Mouse (Mus musculus) neural tube, embryonic 11.5 days (tissue): ENCODE measurements around the gene Eri2. TPM values are rescaled to one million over a fixed set of nuclear protein-coding genes. Genes with fewer than 3 reads are reported as not detected.
"Not testable (repeated sequence)": the region's sequence is repeated elsewhere in the genome, so short reads cannot be mapped to it uniquely, and the experiment has no call there.

Experiments used
- ATAC-seq: fragments of 200-750 bp; cut with Nextera tagmentation; 2 replicates; pipeline ENCODE4 v1.8.0; 2017; ENCODE audit warnings: moderate number of reproducible peaks, mild to moderate bottlenecking, moderate TSS enrichment, moderate library complexity; ENCODE audit not compliant: insufficient read depth, low FRiP score, low TSS enrichment
- DNase-seq: peaks from one replicate; pipeline ENCODE4 v3.0.0-alpha.2; 2015; ENCODE audit warnings: low spot score
- H3K27ac ChIP-seq: fragments of 300-500 bp; sonication (generic); 2 replicates; pipeline ENCODE4 v1.5.1; 2014; ENCODE audit warnings: low read depth, mild to moderate bottlenecking, low read length
- H3K27me3 ChIP-seq: fragments of 300-500 bp; sonication (generic); 2 replicates; pipeline ENCODE4 v1.6.1; 2014; ENCODE audit warnings: mild to moderate bottlenecking, low read length, mixed read lengths; ENCODE audit not compliant: control insufficient read depth, insufficient read depth
- H3K36me3 ChIP-seq: fragments of 300-500 bp; sonication (generic); 2 replicates; pipeline ENCODE4 v1.6.1; 2014; ENCODE audit warnings: mild to moderate bottlenecking, low read length, moderate library complexity, mixed read lengths; ENCODE audit not compliant: control insufficient read depth, insufficient read depth
- H3K4me1 ChIP-seq: fragments of 300-500 bp; sonication (generic); 2 replicates; pipeline ENCODE4 v1.6.1; 2014; ENCODE audit warnings: low read length, mixed read lengths; ENCODE audit not compliant: control insufficient read depth, insufficient read depth
- H3K4me2 ChIP-seq: fragments of 300-500 bp; sonication (generic); 2 replicates; pipeline ENCODE4 v1.6.1; 2014; ENCODE audit warnings: low read depth, mild to moderate bottlenecking, moderate library complexity
- H3K4me3 ChIP-seq: fragments of 300-500 bp; sonication (generic); 2 replicates; pipeline ENCODE4 v1.5.1; 2014; ENCODE audit warnings: low read depth, low read length
- H3K9ac ChIP-seq: fragments of 300-500 bp; sonication (generic); 2 replicates; pipeline ENCODE4 v1.6.1; 2014; ENCODE audit warnings: mild to moderate bottlenecking, low read length
- H3K9me3 ChIP-seq: fragments of 300-500 bp; sonication (generic); 2 replicates; pipeline ENCODE4 v1.6.1; 2016; ENCODE audit warnings: low read length; ENCODE audit not compliant: control insufficient read depth
- WGBS: fragments of 180-500 bp; shearing (Covaris S2); extraction: QIAGEN DNeasy Blood & Tissue Kit; methylation state at CpG from one replicate; pipeline ENCODE4 v1.1.7; 2014; 5-methylcytosine and 5-hydroxymethylcytosine counted together
- polyA plus RNA-seq: library from polyadenylated mRNA; unstranded; fragments of >200 nt; fragmentation: Nextera tagmentation; extraction: Ambion mirVana; gene quantifications from 2 replicates; pipeline ENCODE4 v1.2.1, GENCODE M21; 2014

Gene Eri2
- polyA plus RNA-seq, 1 experiment from 2014 or later: 33.2 TPM

GRCm38 (mm10) chr7:119760527-119760951, 33.3 kb downstream of the Eri2 start, which contains the start of gene Acsm3:
Acsm3 (plus strand) TSS chr7:119760923.
- ATAC-seq: no peak
- Histone ChIP-seq H3K4me2 (no peak within 1 kb of the TSS), H3K9ac (no peak within 1 kb of the TSS), H3K4me3 (no peak within 1 kb of the TSS), H3K4me1 (no peaks in the 10 kb centered on the region), H3K36me3 (no peaks in the 10 kb centered on the region), H3K27ac (no peak within 1 kb of the TSS), H3K9me3 (no peaks in the 10 kb centered on the region), H3K27me3 (no peaks in the 10 kb centered on the region)
- 69% methylated on average over 11 of the region's 11 CpGs for WGBS
- no peak for DNase-seq

GRCm38 (mm10) chr7:119753696-119754095, 40.2 kb downstream of the Eri2 start:
- H3K4me3 ChIP-seq: no peak overlapping the region
- no peaks in the 10 kb centered on the region for H3K4me1 ChIP-seq
- DNase-seq: no peak
- no peaks in the 10 kb centered on the region for H3K9me3 ChIP-seq
- no peak overlapping the region for H3K4me2 ChIP-seq
- H3K9ac ChIP-seq: no peak overlapping the region
- no peak overlapping the region for H3K27ac ChIP-seq
- ATAC-seq: no peak
- no peaks in the 10 kb centered on the region for H3K36me3 ChIP-seq
- H3K27me3 ChIP-seq: no peaks in the 10 kb centered on the region
- 91% methylated on average over 1 of the region's 1 CpGs for WGBS

- Histone ChIP-seq H3K27me3 (no peaks in the 10 kb centered on the region), H3K36me3 (no peaks in the 10 kb centered on the region), H3K9ac (no peak overlapping the region), H3K4me3 (no peak overlapping the region), H3K9me3 (no peaks in the 10 kb centered on the region), H3K4me2 (no peak overlapping the region), H3K27ac (no peak overlapping the region), H3K4me1 (no peaks in the 10 kb centered on the region)
- 75% methylated on average over 2 of the region's 2 CpGs for WGBS
- ATAC-seq (no peak), DNase-seq (no peak)
Measured at GRCm38 (mm10) chr7:119749942-119750341, 43.9 kb downstream of the Eri2 start.

- H3K27ac ChIP-seq: no peak overlapping the region
- no peaks in the 10 kb centered on the region for H3K27me3 ChIP-seq
- no peak for ATAC-seq
- no peak overlapping the region for H3K4me2 ChIP-seq
- peaks cover 2% of the 10 kb centered on the region; the same call in 1 of the 2 replicates for H3K4me1 ChIP-seq
- H3K9me3 ChIP-seq: no peaks in the 10 kb centered on the region
- H3K4me3 ChIP-seq: no peak overlapping the region
- 79% methylated on average over 1 of the region's 2 CpGs for WGBS
- H3K9ac ChIP-seq: no peak overlapping the region
- H3K36me3 ChIP-seq: no peaks in the 10 kb centered on the region
- DNase-seq: no peak
Measured at GRCm38 (mm10) chr7:119748761-119749160, 45.1 kb downstream of the Eri2 start.

GRCm38 (mm10) chr7:119745869-119746268, 48.0 kb downstream of the Eri2 start:
- Histone ChIP-seq H3K36me3 (no peaks in the 10 kb centered on the region), H3K4me3 (no peak overlapping the region), H3K9ac (no peak overlapping the region), H3K27ac (no peak overlapping the region), H3K4me1 (peaks cover 2% of the 10 kb centered on the region; the same call in 1 of the 2 replicates), H3K27me3 (no peaks in the 10 kb centered on the region), H3K4me2 (no peak overlapping the region), H3K9me3 (no peaks in the 10 kb centered on the region)
- DNase-seq: no peak
- WGBS: 97% methylated on average over 1 of the region's 1 CpGs
- ATAC-seq: no peak

GRCm38 (mm10) chr7:119744321-119744720, 49.5 kb downstream of the Eri2 start:
- Histone ChIP-seq H3K9me3 (no peaks in the 10 kb centered on the region), H3K4me1 (peaks cover 2% of the 10 kb centered on the region; the same call in 1 of the 2 replicates), H3K27me3 (no peaks in the 10 kb centered on the region), H3K27ac (no peak overlapping the region), H3K36me3 (no peaks in the 10 kb centered on the region), H3K9ac (no peak overlapping the region), H3K4me2 (peak overlapping the region; percentile 21; the same call in 1 of the 2 replicates), H3K4me3 (no peak overlapping the region)
- ATAC-seq (no peak), DNase-seq (peak; percentile 52)
- WGBS: 9% methylated on average over 34 of the region's 34 CpGs

- H3K4me1 ChIP-seq, H3K36me3 ChIP-seq, H3K27ac ChIP-seq, H3K27me3 ChIP-seq, H3K9me3 ChIP-seq: not testable (repeated sequence)
- Histone ChIP-seq H3K4me2 (peak overlapping the region; percentile 39), H3K4me3 (peak overlapping the region; percentile 33), H3K9ac (peak overlapping the region; percentile 37)
- peak; percentile 63 for ATAC-seq
- 5% methylated on average over 30 of the region's 44 CpGs for WGBS
- peak; percentile 20 for DNase-seq
Measured at GRCm38 (mm10) chr7:119739798-119740468, 53.9 kb downstream of the Eri2 start.

GRCm38 (mm10) chr7:119738877-119739276, 55.0 kb downstream of the Eri2 start:
- ATAC-seq: no peak

GRCm38 (mm10) chr7:119731262-119731661, 62.6 kb downstream of the Eri2 start:
- H3K4me3 ChIP-seq, H3K27me3 ChIP-seq, H3K4me2 ChIP-seq, ATAC-seq, H3K27ac ChIP-seq, DNase-seq, H3K9ac ChIP-seq, H3K4me1 ChIP-seq, H3K36me3 ChIP-seq, H3K9me3 ChIP-seq: not testable (repeated sequence)
- 76% methylated on average over 4 of the region's 4 CpGs for WGBS

More at GRCm38 (mm10) chr7:119738877-119739276, 55.0 kb downstream of the Eri2 start:
- DNase-seq: no peak
- no peak overlapping the region for H3K4me3 ChIP-seq
- no peaks in the 10 kb centered on the region for H3K9me3 ChIP-seq
- H3K4me2 ChIP-seq: no peak overlapping the region
- WGBS: 87% methylated on average over 2 of the region's 2 CpGs
- no peaks in the 10 kb centered on the region for H3K27me3 ChIP-seq
- H3K27ac ChIP-seq: no peak overlapping the region
- H3K36me3 ChIP-seq: no peaks in the 10 kb centered on the region
- no peaks in the 10 kb centered on the region for H3K4me1 ChIP-seq
- no peak overlapping the region for H3K9ac ChIP-seq
